ENCODE assay signal across 10 mouse cellular contexts in genomic region chr17:34681132-34681571, GRCm38 (mm10). TPM values are rescaled to one million over a fixed set of nuclear protein-coding genes. Genes with fewer than 3 reads are reported as not detected.
DNase-seq lines count a peak whose midpoint lies in the region; ATAC-seq and TF ChIP-seq lines count a peak whose summit lies in the region.
"Had no signal": no experiment of that assay in that cellular context is flagged by ENCODE, and none has a peak within 500 bp of the region (broad histone marks: within the 10 kb centered on the region; RNA-seq: fewer than 3 reads in every experiment).

No protein-coding gene starts in this region.

- H3K9me3 ChIP-seq in embryonic facial prominence, embryonic 13.5 days = no peaks in the 10 kb centered on the region
- H3K9me3 ChIP-seq in embryonic facial prominence, embryonic 10.5 days = no peaks in the 10 kb centered on the region
- H3K9me3 ChIP-seq in E14TG2a.4 (ENCODE audit: low read length) = no peaks in the 10 kb centered on the region
- H3K9me3 ChIP-seq in heart, embryonic 10.5 days = no peaks in the 10 kb centered on the region
- H3K9me3 ChIP-seq in hindbrain, embryonic 14.5 days (ENCODE audit: control insufficient read depth, low read length) = no peaks in the 10 kb centered on the region
- H3K9me3 ChIP-seq: liver, embryonic 15.5 days had no signal

- peaks cover 40% of the 10 kb centered on the region for H3K4me1 ChIP-seq in embryonic facial prominence, embryonic 13.5 days
- peaks cover 26% of the 10 kb centered on the region for H3K4me1 ChIP-seq in embryonic facial prominence, embryonic 10.5 days
- H3K4me1 ChIP-seq in E14TG2a.4 (replicated peaks; ENCODE audit: low read depth, low read length) = peaks cover 48% of the 10 kb centered on the region
- H3K4me1 ChIP-seq in heart, embryonic 10.5 days = peaks cover 59% of the 10 kb centered on the region
- no peaks in the 10 kb centered on the region for H3K4me1 ChIP-seq in hindbrain, embryonic 14.5 days (replicated peaks; ENCODE audit: control insufficient read depth, insufficient read depth, low read length)
- H3K4me1 ChIP-seq: liver, embryonic 15.5 days had no signal

- 0 out of 2 replicates have a peak overlapping the region, but pooled peaks have one; percentile 40 for H3K9ac ChIP-seq in embryonic facial prominence, embryonic 13.5 days
- H3K9ac ChIP-seq in hindbrain, embryonic 14.5 days = no peak overlapping the region
- H3K9ac ChIP-seq: forebrain, postnatal 0 days; liver, embryonic 15.5 days had no signal

- no peak overlapping the region for H3K4me3 ChIP-seq in embryonic facial prominence, embryonic 13.5 days
- no peak overlapping the region for H3K4me3 ChIP-seq in embryonic facial prominence, embryonic 10.5 days
- 0 out of 2 replicates have a peak overlapping the region, but pooled peaks have one; percentile 23 for H3K4me3 ChIP-seq in E14TG2a.4 (replicated peaks; ENCODE audit: low read length)
- no peak overlapping the region for H3K4me3 ChIP-seq in heart, embryonic 10.5 days
- H3K4me3 ChIP-seq in hindbrain, embryonic 14.5 days (replicated peaks; ENCODE audit: low read length) = no peak overlapping the region
- H3K4me3 ChIP-seq: liver, embryonic 15.5 days had no signal

- H3K4me2 ChIP-seq in embryonic facial prominence, embryonic 13.5 days = no peak overlapping the region
- H3K4me2 ChIP-seq in hindbrain, embryonic 14.5 days (replicated peaks) = no peak overlapping the region
- H3K4me2 ChIP-seq: liver, embryonic 15.5 days had no signal

- H3K27ac ChIP-seq in embryonic facial prominence, embryonic 13.5 days = no peak overlapping the region
- H3K27ac ChIP-seq in embryonic facial prominence, embryonic 10.5 days (replicated peaks) = no peak overlapping the region
- peak overlapping the region; percentile 24; the same call in 1 of the 2 replicates for H3K27ac ChIP-seq in heart, embryonic 10.5 days
- no peak overlapping the region for H3K27ac ChIP-seq in hindbrain, embryonic 14.5 days
- H3K27ac ChIP-seq: liver, embryonic 15.5 days had no signal

- no peak for TF ChIP-seq CTCF in E14TG2a.4 (conservative IDR thresholded peaks at IDR 0.05; ENCODE audit: low read length)

- no peak for ATAC-seq in embryonic facial prominence, embryonic 13.5 days (ENCODE audit: insufficient number of reproducible peaks, insufficient read depth, low FRiP score, low TSS enrichment, low read depth)
- ATAC-seq in hindbrain, embryonic 14.5 days (ENCODE audit: low FRiP score) = no peak
- ATAC-seq: forebrain, postnatal 0 days had no signal

- 57% methylated on average over 17 of the region's 17 CpGs for WGBS in embryonic facial prominence, embryonic 13.5 days
- 81% methylated on average over 17 of the region's 17 CpGs for WGBS in embryonic facial prominence, embryonic 10.5 days
- WGBS in heart, embryonic 10.5 days = 65% methylated on average over 17 of the region's 17 CpGs
- WGBS in hindbrain, embryonic 14.5 days = 85% methylated on average over 17 of the region's 17 CpGs

- peaks cover 51% of the 10 kb centered on the region for H3K27me3 ChIP-seq in embryonic facial prominence, embryonic 13.5 days
- H3K27me3 ChIP-seq in embryonic facial prominence, embryonic 10.5 days (replicated peaks; ENCODE audit: low read depth, poor library complexity, severe bottlenecking) = peaks cover 65% of the 10 kb centered on the region
- H3K27me3 ChIP-seq in E14TG2a.4 (ENCODE audit: insufficient read depth, low read length) = peaks cover 96% of the 10 kb centered on the region
- H3K27me3 ChIP-seq in heart, embryonic 10.5 days (ENCODE audit: insufficient read depth, poor library complexity, severe bottlenecking) = peaks cover 56% of the 10 kb centered on the region
- no peaks in the 10 kb centered on the region; the same call in 1 of the 2 replicates for H3K27me3 ChIP-seq in hindbrain, embryonic 14.5 days (ENCODE audit: control insufficient read depth, insufficient read depth, low read length)

- DNase-seq in embryonic facial prominence, embryonic 10.5 days (ENCODE audit: low spot score) = no peak
- no peak for DNase-seq in heart, embryonic 10.5 days (ENCODE audit: low spot score)
- peak; percentile 68 for DNase-seq in lung, postnatal 36 days
- DNase-seq in cerebellum, adult 8-10 months = no peak
- DNase-seq in gastrocnemius, postnatal 4 days (ENCODE audit: low spot score in 2 of 2) = no peak
- DNase-seq in hindbrain, embryonic 14.5 days (ENCODE audit: low spot score) = no peak
- DNase-seq: forebrain, postnatal 0 days had no signal

- H3K36me3 ChIP-seq in embryonic facial prominence, embryonic 13.5 days = no peaks in the 10 kb centered on the region
- H3K36me3 ChIP-seq in embryonic facial prominence, embryonic 10.5 days (replicated peaks) = no peaks in the 10 kb centered on the region
- H3K36me3 ChIP-seq in E14TG2a.4 (ENCODE audit: insufficient read depth, low read length) = no peaks in the 10 kb centered on the region
- no peaks in the 10 kb centered on the region for H3K36me3 ChIP-seq in heart, embryonic 10.5 days
- no peaks in the 10 kb centered on the region for H3K36me3 ChIP-seq in hindbrain, embryonic 14.5 days (replicated peaks; ENCODE audit: control insufficient read depth, insufficient read depth)
- H3K36me3 ChIP-seq: liver, embryonic 15.5 days had no signal

RNA-seq across cellular contexts. Expression of gene Tnxb, which starts 10.8 kb away (rescaled TPM):
- 0.03 and 0.04 TPM in 2 replicates for polyA plus RNA-seq in embryonic facial prominence, embryonic 13.5 days (2015; fragmentation: Nextera tagmentation; extraction: Ambion mirVana)
- polyA plus RNA-seq in embryonic facial prominence, embryonic 10.5 days (2016; fragmentation: Nextera tagmentation; extraction: Ambion mirVana) = 0.03 TPM in 1 of 2 replicates, not detected in the other
- polyA plus RNA-seq in heart, embryonic 10.5 days (2016; fragmentation: Nextera tagmentation; extraction: Ambion mirVana) = 0.04 and 0.07 TPM in 2 replicates
- total RNA-seq in gastrocnemius, postnatal 4 days (2021) = 100 to 1,000 TPM; 197 to 232 TPM
- polyA plus RNA-seq in hindbrain, embryonic 14.5 days (2014; fragmentation: Nextera tagmentation; extraction: Ambion mirVana) = 0.24 and 0.43 TPM in 2 replicates

RNA-seq across cellular contexts. Expression of gene Atf6b, which starts 34.2 kb away (rescaled TPM):
- 97.8 and 106 TPM in 2 replicates for polyA plus RNA-seq in embryonic facial prominence, embryonic 13.5 days (2015; fragmentation: Nextera tagmentation; extraction: Ambion mirVana)
- polyA plus RNA-seq in embryonic facial prominence, embryonic 10.5 days (2016; fragmentation: Nextera tagmentation; extraction: Ambion mirVana) = 103 and 104 TPM in 2 replicates
- polyA plus RNA-seq in heart, embryonic 10.5 days (2016; fragmentation: Nextera tagmentation; extraction: Ambion mirVana) = 74.0 and 76.8 TPM in 2 replicates
- total RNA-seq in gastrocnemius, postnatal 4 days (2021) = 10 to 100 TPM; 20.1 to 22.5 TPM
- 84.7 and 87.6 TPM in 2 replicates for polyA plus RNA-seq in hindbrain, embryonic 14.5 days (2014; fragmentation: Nextera tagmentation; extraction: Ambion mirVana)

RNA-seq across cellular contexts. Expression of gene Fkbpl, which starts 36.6 kb away (rescaled TPM):
- 15.0 and 18.0 TPM in 2 replicates for polyA plus RNA-seq in embryonic facial prominence, embryonic 13.5 days (2015; fragmentation: Nextera tagmentation; extraction: Ambion mirVana)
- 16.6 and 17.3 TPM in 2 replicates for polyA plus RNA-seq in embryonic facial prominence, embryonic 10.5 days (2016; fragmentation: Nextera tagmentation; extraction: Ambion mirVana)
- polyA plus RNA-seq in heart, embryonic 10.5 days (2016; fragmentation: Nextera tagmentation; extraction: Ambion mirVana) = 12.6 TPM in 2 replicates
- total RNA-seq in gastrocnemius, postnatal 4 days (2021) = 1 to 10 TPM; 8.1 to 8.3 TPM
- polyA plus RNA-seq in hindbrain, embryonic 14.5 days (2014; fragmentation: Nextera tagmentation; extraction: Ambion mirVana) = 11.7 and 12.9 TPM in 2 replicates

RNA-seq across cellular contexts. Expression of gene Prrt1, which starts 51.8 kb away (rescaled TPM):
- 0.55 and 0.78 TPM in 2 replicates for polyA plus RNA-seq in embryonic facial prominence, embryonic 13.5 days (2015; fragmentation: Nextera tagmentation; extraction: Ambion mirVana)
- 0.12 and 0.18 TPM in 2 replicates for polyA plus RNA-seq in embryonic facial prominence, embryonic 10.5 days (2016; fragmentation: Nextera tagmentation; extraction: Ambion mirVana)
- 0.11 TPM in 1 of 2 replicates, not detected in the other for polyA plus RNA-seq in heart, embryonic 10.5 days (2016; fragmentation: Nextera tagmentation; extraction: Ambion mirVana)
- under 1 TPM; 0.34 to 0.76 TPM for total RNA-seq in gastrocnemius, postnatal 4 days (2021)
- 7.3 and 8.6 TPM in 2 replicates for polyA plus RNA-seq in hindbrain, embryonic 14.5 days (2014; fragmentation: Nextera tagmentation; extraction: Ambion mirVana)
- polyA plus RNA-seq: liver, embryonic 15.5 days had no signal

RNA-seq across cellular contexts. Expression of gene Ppt2, which starts 52.8 kb away (rescaled TPM):
- polyA plus RNA-seq in embryonic facial prominence, embryonic 13.5 days (2015; fragmentation: Nextera tagmentation; extraction: Ambion mirVana) = 21.6 and 22.2 TPM in 2 replicates
- polyA plus RNA-seq in embryonic facial prominence, embryonic 10.5 days (2016; fragmentation: Nextera tagmentation; extraction: Ambion mirVana) = 18.6 and 19.5 TPM in 2 replicates
- 24.3 and 27.5 TPM in 2 replicates for polyA plus RNA-seq in heart, embryonic 10.5 days (2016; fragmentation: Nextera tagmentation; extraction: Ambion mirVana)
- total RNA-seq in gastrocnemius, postnatal 4 days (2021) = 10 to 100 TPM; 35.9 to 44.8 TPM
- polyA plus RNA-seq in hindbrain, embryonic 14.5 days (2014; fragmentation: Nextera tagmentation; extraction: Ambion mirVana) = 22.2 and 25.4 TPM in 2 replicates
